Mouse (Mus musculus) heart, embryonic 15.5 days (tissue): ENCODE measurements at regions not wholly inside any gene's neighbourhood (a gene's known extent, or its start where the extent isn't known, plus 50 kb on each side); places are given as distances from the start of the nearest gene placed in this dataset.
"Not testable (repeated sequence)": the region's sequence is repeated elsewhere in the genome, so short reads cannot be mapped to it uniquely, and the experiment has no call there.

Experiments used
- ATAC-seq: fragments of 200-750 bp; cut with Nextera tagmentation; replicated peaks from 2 replicates; pipeline ENCODE4 v1.8.0; 2017; ENCODE audit warnings: low read depth, moderate TSS enrichment; ENCODE audit not compliant: insufficient number of reproducible peaks, insufficient read depth, low FRiP score
- H3K27ac ChIP-seq: fragments of 300-500 bp; sonication (generic); 2 replicates; pipeline ENCODE4 v1.5.1; 2015; ENCODE audit warnings: mild to moderate bottlenecking, inconsistent platforms
- H3K27me3 ChIP-seq: fragments of 300-500 bp; sonication (generic); 2 replicates; pipeline ENCODE4 v1.6.1; 2015; ENCODE audit warnings: inconsistent platforms
- H3K36me3 ChIP-seq: fragments of 300-500 bp; sonication (generic); 2 replicates; pipeline ENCODE4 v1.6.1; 2015; ENCODE audit warnings: mild to moderate bottlenecking, inconsistent platforms
- H3K4me1 ChIP-seq: fragments of 300-500 bp; sonication (generic); replicated peaks from 2 replicates; pipeline ENCODE4 v1.6.1; 2015; ENCODE audit warnings: inconsistent platforms
- H3K4me2 ChIP-seq: fragments of 300-500 bp; sonication (generic); 2 replicates; pipeline ENCODE4 v1.6.1; 2015; ENCODE audit warnings: inconsistent platforms, mild to moderate bottlenecking, moderate library complexity
- H3K4me3 ChIP-seq: fragments of 300-500 bp; sonication (generic); 2 replicates; pipeline ENCODE4 v1.5.1; 2015; ENCODE audit warnings: mild to moderate bottlenecking, inconsistent platforms
- H3K9ac ChIP-seq: fragments of 300-500 bp; sonication (generic); 2 replicates; pipeline ENCODE4 v1.6.1; 2015; ENCODE audit warnings: mild to moderate bottlenecking, inconsistent platforms
- H3K9me3 ChIP-seq: fragments of 300-500 bp; sonication (generic); replicated peaks from 2 replicates; pipeline ENCODE4 v1.6.1; 2016; ENCODE audit warnings: inconsistent platforms
- WGBS: fragments of 180-500 bp; shearing (Covaris S2); methylation state at CpG from one replicate; pipeline ENCODE4 v1.1.7; 2015; ENCODE audit warnings: mixed read lengths; 5-methylcytosine and 5-hydroxymethylcytosine counted together

- 35% methylated on average over 2 of the region's 2 CpGs for WGBS
- H3K36me3 ChIP-seq: no peaks in the 10 kb centered on the region
- ATAC-seq: no peak
Measured at GRCm38 (mm10) chr15:93010629-93011028, 264.4 kb downstream of the Gxylt1 start.

GRCm38 (mm10) chr15:93005751-93006231 lies 269.2 kb downstream of the Gxylt1 start:
- Histone ChIP-seq H3K27ac (peak overlapping the region; percentile 75), H3K4me3 (no peak overlapping the region), H3K9me3 (no peaks in the 10 kb centered on the region), H3K4me2 (peak overlapping the region; percentile 30; the same call in 1 of the 2 replicates), H3K4me1 (peaks cover 28% of the 10 kb centered on the region), H3K9ac (no peak overlapping the region), H3K36me3 (no peaks in the 10 kb centered on the region), H3K27me3 (no peaks in the 10 kb centered on the region; the same call in 1 of the 2 replicates)
- peak; percentile 88 for ATAC-seq
- WGBS: 15% methylated on average over 7 of the region's 7 CpGs

More at GRCm38 (mm10) chr15:93010629-93011028, 264.4 kb downstream of the Gxylt1 start:
- Histone ChIP-seq H3K27me3 (no peaks in the 10 kb centered on the region; the same call in 1 of the 2 replicates), H3K9ac (no peak overlapping the region), H3K4me2 (no peak overlapping the region), H3K27ac (no peak overlapping the region), H3K9me3 (no peaks in the 10 kb centered on the region), H3K4me1 (peaks cover 9% of the 10 kb centered on the region), H3K4me3 (no peak overlapping the region)

- not testable (repeated sequence) for H3K27me3 ChIP-seq, H3K4me2 ChIP-seq, H3K9ac ChIP-seq, H3K9me3 ChIP-seq, ATAC-seq, H3K36me3 ChIP-seq, H3K4me3 ChIP-seq
- Histone ChIP-seq H3K27ac (peak overlapping the region; percentile 75), H3K4me1 (peaks cover 25% of the 10 kb centered on the region)
- 85% methylated on average over 5 of the region's 5 CpGs for WGBS
Measured at GRCm38 (mm10) chr15:93005186-93005585, 269.8 kb downstream of the Gxylt1 start.

- Histone ChIP-seq H3K27ac (no peak overlapping the region), H3K4me2 (no peak overlapping the region), H3K9me3 (no peaks in the 10 kb centered on the region), H3K9ac (no peak overlapping the region), H3K4me3 (no peak overlapping the region), H3K4me1 (peaks cover 25% of the 10 kb centered on the region), H3K27me3 (no peaks in the 10 kb centered on the region; the same call in 1 of the 2 replicates), H3K36me3 (no peaks in the 10 kb centered on the region)
- no peak for ATAC-seq
- 87% methylated on average over 7 of the region's 7 CpGs for WGBS
Measured at GRCm38 (mm10) chr15:93004551-93004950, 270.4 kb downstream of the Gxylt1 start.

DNA sequence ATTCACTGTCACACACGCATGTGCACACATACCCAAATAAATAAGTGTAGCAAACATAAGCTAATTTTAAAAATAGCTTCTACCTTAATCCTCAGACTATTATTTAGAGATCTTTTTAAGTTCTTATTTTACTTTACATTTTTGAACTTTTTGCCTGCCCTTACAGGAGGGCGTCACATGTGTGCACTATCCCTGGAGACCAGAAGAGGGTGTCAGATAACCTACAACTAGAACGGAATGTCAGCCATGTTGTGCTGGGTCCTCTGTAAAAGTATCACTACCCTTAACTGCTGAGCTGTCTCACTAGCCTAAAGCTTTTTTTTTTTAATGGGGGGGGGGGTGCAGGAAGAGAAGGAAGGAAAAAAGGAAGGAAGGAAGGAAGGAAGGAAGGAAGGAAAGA lies 271.7 kb downstream of the Gxylt1 start:
- Histone ChIP-seq H3K4me2 (no peak overlapping the region), H3K36me3 (no peaks in the 10 kb centered on the region), H3K27ac (no peak overlapping the region), H3K9me3 (no peaks in the 10 kb centered on the region), H3K4me1 (peaks cover 25% of the 10 kb centered on the region), H3K9ac (no peak overlapping the region), H3K27me3 (no peaks in the 10 kb centered on the region; the same call in 1 of the 2 replicates), H3K4me3 (no peak overlapping the region)
- no peak for ATAC-seq
- 81% methylated on average over 3 of the region's 3 CpGs for WGBS

DNA sequence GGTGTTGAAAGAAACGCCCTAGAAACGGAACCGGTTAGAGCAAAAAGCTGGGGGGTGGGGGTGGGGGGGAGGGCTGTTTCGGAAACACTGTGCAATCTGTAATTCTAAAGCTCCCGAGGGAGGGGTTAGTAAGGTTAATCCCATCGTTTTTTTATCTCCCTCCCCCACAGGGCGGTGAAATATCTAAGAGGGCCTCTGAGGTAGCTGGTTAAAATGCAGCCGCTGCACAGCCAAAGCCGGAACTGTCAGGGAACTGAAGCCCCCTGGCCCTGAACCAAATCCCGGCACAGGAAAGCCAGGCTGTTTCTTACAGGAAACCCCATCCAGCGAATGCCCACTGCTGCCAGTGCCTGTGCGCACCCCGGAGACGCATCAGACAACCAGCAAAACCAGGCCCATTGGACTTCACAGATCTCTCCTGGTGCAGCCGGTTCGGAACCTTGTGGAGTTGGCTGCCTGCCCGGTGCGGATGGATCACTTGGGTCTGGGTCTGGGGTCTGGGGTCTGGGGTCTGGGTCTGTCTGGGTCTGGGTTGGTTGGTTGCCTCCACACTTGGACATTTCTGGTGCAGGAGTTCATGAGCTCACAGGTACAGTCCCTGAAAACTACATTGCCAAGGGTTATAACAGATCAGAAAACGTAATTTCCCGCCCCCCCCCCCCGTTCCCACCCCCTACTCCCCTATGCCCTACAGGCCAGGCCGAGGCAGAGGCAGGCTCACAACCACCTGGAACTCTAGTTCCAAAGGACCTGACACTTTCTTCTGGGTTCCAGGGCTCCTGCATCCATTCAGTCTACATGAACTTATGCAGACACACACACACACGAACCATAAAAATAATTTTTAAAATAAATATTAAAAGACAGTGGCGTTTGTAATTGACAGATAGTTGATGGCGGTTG lies 272.7 kb downstream of the Gxylt1 start:
- ATAC-seq: no peak

DNA sequence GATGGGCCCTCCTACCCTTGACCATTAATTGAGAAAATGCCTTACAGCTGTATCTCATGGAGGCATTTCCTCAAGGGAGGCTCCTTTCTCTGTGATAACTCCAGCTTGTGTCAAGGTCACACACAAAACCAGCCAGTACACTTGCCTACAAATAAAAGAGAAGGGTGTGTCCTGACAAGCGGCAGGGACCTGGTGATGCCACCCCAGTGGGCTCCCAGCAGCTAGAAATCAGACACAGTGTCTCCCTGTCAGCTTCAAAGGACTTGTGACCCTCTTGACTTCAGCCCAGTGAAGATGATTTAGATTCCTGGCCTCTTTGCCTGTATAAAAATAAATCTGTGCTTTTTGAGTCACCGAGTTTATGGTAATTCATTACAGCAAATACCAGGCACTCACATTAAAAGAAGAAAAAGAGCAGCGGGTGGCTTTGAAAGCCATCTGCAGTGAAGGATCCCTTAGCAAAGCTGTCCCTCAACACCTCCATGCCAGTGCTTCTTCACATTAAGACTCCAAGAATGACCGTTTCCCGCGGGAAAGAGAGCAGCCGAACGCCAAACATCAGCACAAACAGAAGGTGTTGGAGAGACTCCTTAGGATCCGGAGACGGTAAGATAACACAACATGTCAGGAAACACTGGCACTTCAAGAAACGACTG lies 273.5 kb downstream of the Gxylt1 start:
- Histone ChIP-seq H3K9me3 (no peaks in the 10 kb centered on the region), H3K27me3 (no peaks in the 10 kb centered on the region), H3K4me2 (peak overlapping the region; percentile 70), H3K36me3 (no peaks in the 10 kb centered on the region), H3K27ac (0 out of 2 replicates have a peak overlapping the region, but pooled peaks have one; percentile 31), H3K4me3 (peak overlapping the region; percentile 39), H3K9ac (no peak overlapping the region), H3K4me1 (peaks cover 25% of the 10 kb centered on the region)
- no peak for ATAC-seq
- WGBS: 5% methylated on average over 11 of the region's 11 CpGs

More for the DNA sequence above, 272.7 kb downstream of the Gxylt1 start:
- Histone ChIP-seq H3K9ac (peak overlapping the region; percentile 11; the same call in 1 of the 2 replicates), H3K9me3 (no peaks in the 10 kb centered on the region), H3K4me2 (peak overlapping the region; percentile 70), H3K4me3 (peak overlapping the region; percentile 39), H3K27me3 (no peaks in the 10 kb centered on the region), H3K4me1 (peaks cover 25% of the 10 kb centered on the region), H3K36me3 (no peaks in the 10 kb centered on the region), H3K27ac (no peak overlapping the region)
- WGBS: 18% methylated on average over 25 of the region's 25 CpGs

DNA sequence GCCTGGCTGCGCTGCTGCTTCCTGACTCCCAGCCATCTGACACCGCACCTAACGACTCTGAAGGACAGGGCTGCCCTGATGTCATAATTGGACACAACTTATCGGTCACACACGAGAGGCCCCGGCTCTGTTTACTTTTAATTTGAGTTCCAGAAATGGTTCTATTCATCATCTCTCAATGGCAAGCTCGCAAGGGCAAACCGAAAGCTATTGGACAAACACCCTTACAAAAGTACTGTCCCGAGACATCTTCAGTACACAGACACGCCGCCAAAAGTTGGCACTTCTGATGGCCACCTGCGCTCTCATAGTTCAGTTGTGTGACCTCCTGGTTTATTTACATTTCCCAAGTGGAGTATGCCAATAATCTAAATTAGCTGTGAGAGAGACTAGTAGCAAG lies 274.9 kb downstream of the Gxylt1 start:
- Histone ChIP-seq H3K4me3 (no peak overlapping the region), H3K27ac (no peak overlapping the region), H3K4me1 (peaks cover 14% of the 10 kb centered on the region), H3K4me2 (no peak overlapping the region), H3K36me3 (no peaks in the 10 kb centered on the region), H3K9ac (no peak overlapping the region), H3K9me3 (no peaks in the 10 kb centered on the region), H3K27me3 (no peaks in the 10 kb centered on the region)
- 60% methylated on average over 12 of the region's 12 CpGs for WGBS
- ATAC-seq: no peak

- H3K4me2 ChIP-seq: no peak overlapping the region
- H3K36me3 ChIP-seq: no peaks in the 10 kb centered on the region
- no peak overlapping the region for H3K9ac ChIP-seq
- no peak for ATAC-seq
- H3K9me3 ChIP-seq: no peaks in the 10 kb centered on the region
- 57% methylated on average over 5 of the region's 5 CpGs for WGBS
- peaks cover 13% of the 10 kb centered on the region for H3K4me1 ChIP-seq
- no peak overlapping the region for H3K4me3 ChIP-seq
- H3K27me3 ChIP-seq: no peaks in the 10 kb centered on the region
- H3K27ac ChIP-seq: no peak overlapping the region
Measured at GRCm38 (mm10) chr15:92997933-92998332, 277.0 kb downstream of the Gxylt1 start.

- Histone ChIP-seq H3K4me1 (no peaks in the 10 kb centered on the region), H3K4me3 (no peak overlapping the region), H3K27ac (no peak overlapping the region), H3K4me2 (no peak overlapping the region), H3K36me3 (no peaks in the 10 kb centered on the region), H3K9ac (no peak overlapping the region), H3K9me3 (no peaks in the 10 kb centered on the region), H3K27me3 (no peaks in the 10 kb centered on the region)
- 59% methylated on average over 11 of the region's 11 CpGs for WGBS
- no peak for ATAC-seq
Measured at GRCm38 (mm10) chr15:92994191-92994671, 280.7 kb downstream of the Gxylt1 start.

- no peak for ATAC-seq
- Histone ChIP-seq H3K9ac (no peak overlapping the region), H3K4me2 (no peak overlapping the region), H3K27ac (no peak overlapping the region), H3K27me3 (no peaks in the 10 kb centered on the region), H3K4me3 (no peak overlapping the region), H3K9me3 (no peaks in the 10 kb centered on the region), H3K36me3 (no peaks in the 10 kb centered on the region), H3K4me1 (no peaks in the 10 kb centered on the region)
- 66% methylated on average over 6 of the region's 6 CpGs for WGBS
Measured at GRCm38 (mm10) chr15:92993538-92994190, 281.3 kb downstream of the Gxylt1 start.
